Mouse (Mus musculus) olfactory bulb, adult 2 months (tissue): ENCODE measurements at regions not wholly inside any gene's neighbourhood (a gene's known extent, or its start where the extent isn't known, plus 50 kb on each side); places are given as distances from the start of the nearest gene placed in this dataset.

Source experiments
- CTCF ChIP-seq: fragments of 200-500 bp; IDR thresholded peaks from 2 replicates; pipeline ENCODE4 v1.5.1; 2012; ENCODE audit warnings: low read depth, mild to moderate bottlenecking, low read length, moderate library complexity; ENCODE audit not compliant: insufficient read depth
- POLR2A ChIP-seq: fragments of 200-500 bp; IDR thresholded peaks from 2 replicates; pipeline ENCODE4 v1.6.1; 2012; ENCODE audit warnings: mild to moderate bottlenecking, low read depth, low read length, moderate library complexity; ENCODE audit not compliant: insufficient read depth

DNA sequence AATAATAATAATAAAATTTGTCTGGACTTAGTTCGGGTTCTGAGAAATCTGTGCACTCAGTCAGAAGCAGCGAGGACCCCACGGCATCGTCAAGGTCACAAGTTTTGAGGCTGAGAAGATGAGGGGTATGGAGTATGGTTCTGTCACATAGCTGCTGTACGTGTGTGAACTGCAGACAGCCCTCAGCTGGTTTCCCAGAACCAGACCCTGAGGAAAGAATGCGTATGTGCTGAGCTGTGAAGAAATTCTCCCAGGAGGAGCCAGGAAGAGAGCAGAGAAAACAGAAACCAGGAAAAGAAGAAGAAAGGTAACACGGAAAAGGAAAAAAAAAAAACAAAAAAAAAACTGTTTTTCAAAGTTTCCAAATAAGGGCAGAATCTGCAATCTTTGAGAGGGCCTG is 112.4 kb upstream of the Cited2 start:
- TF ChIP-seq POLR2A, result no peak
- TF ChIP-seq CTCF, result no peak
